Mouse (Mus musculus) forebrain, embryonic 14.5 days (tissue): ENCODE data around the gene Btk. TPM values are rescaled to one million over a fixed set of nuclear protein-coding genes. Genes with fewer than 3 reads are reported as not detected.
"Not testable (repeated sequence)": the region's sequence is repeated elsewhere in the genome, so short reads cannot be mapped to it uniquely, and the experiment has no call there.

Experiments used
- ATAC-seq: fragments of 200-750 bp; cut with Nextera tagmentation; 2 replicates; pipeline ENCODE4 v1.8.0; 2017; ENCODE audit warnings: mild to moderate bottlenecking, moderate library complexity
- DNase-seq: peaks from one replicate; pipeline ENCODE4 v3.0.0-alpha.2; 2015; ENCODE audit warnings: low spot score
- H3K27ac ChIP-seq: fragments of 300-500 bp; sonication (generic); 2 replicates; pipeline ENCODE4 v1.5.1; 2014; ENCODE audit warnings: low read depth, mild to moderate bottlenecking, control low read depth, low read length, moderate library complexity
- H3K27me3 ChIP-seq: fragments of 300-500 bp; sonication (generic); replicated peaks from 2 replicates; pipeline ENCODE4 v1.6.1; 2014; ENCODE audit warnings: low read length, control low read depth, mixed read lengths; ENCODE audit not compliant: control insufficient read depth, insufficient read depth
- H3K36me3 ChIP-seq: fragments of 300-500 bp; sonication (generic); 2 replicates; pipeline ENCODE4 v1.6.1; 2014; ENCODE audit warnings: low read length, control low read depth; ENCODE audit not compliant: control insufficient read depth, insufficient read depth
- H3K4me1 ChIP-seq: fragments of 300-500 bp; sonication (generic); 2 replicates; pipeline ENCODE4 v1.6.1; 2014; ENCODE audit warnings: antibody characterized with exemption, low read length, control low read depth; ENCODE audit not compliant: control insufficient read depth, insufficient read depth
- H3K4me2 ChIP-seq: fragments of 300-500 bp; sonication (generic); 2 replicates; pipeline ENCODE4 v1.6.1; 2014; ENCODE audit warnings: mild to moderate bottlenecking, control low read depth, low read length
- H3K4me3 ChIP-seq: fragments of 300-500 bp; sonication (generic); 2 replicates; pipeline ENCODE4 v1.5.1; 2014; ENCODE audit warnings: low read depth, low read length, control low read depth
- H3K9ac ChIP-seq: fragments of 300-500 bp; sonication (generic); 2 replicates; pipeline ENCODE4 v1.6.1; 2014; ENCODE audit warnings: mild to moderate bottlenecking, low read length, control low read depth, moderate library complexity
- H3K9me3 ChIP-seq: fragments of 300-500 bp; sonication (generic); replicated peaks from 2 replicates; pipeline ENCODE4 v1.6.1; 2016; ENCODE audit warnings: low read length, control low read depth, mixed read lengths; ENCODE audit not compliant: control insufficient read depth
- WGBS: fragments of 180-500 bp; shearing (Covaris S2); extraction: QIAGEN DNeasy Blood & Tissue Kit; methylation state at CpG from one replicate; pipeline ENCODE4 v1.1.7; 2014; 5-methylcytosine and 5-hydroxymethylcytosine counted together
- polyA plus RNA-seq: library from polyadenylated mRNA; unstranded; fragments of >200 nt; fragmentation: Nextera tagmentation; extraction: Ambion mirVana; gene quantifications from 2 replicates; pipeline ENCODE4 v1.2.1, GENCODE M21; 2014

Btk gene
- polyA plus RNA-seq, 1 experiment from 2014 or later = 0.28 TPM

- WGBS = 82% methylated on average over 6 of the region's 6 CpGs
- no peaks in the 10 kb centered on the region for H3K4me1 ChIP-seq
- no peak overlapping the region for H3K4me3 ChIP-seq
- H3K36me3 ChIP-seq = no peaks in the 10 kb centered on the region
- H3K4me2 ChIP-seq = no peak overlapping the region
- H3K27me3 ChIP-seq = no peaks in the 10 kb centered on the region
- ATAC-seq = no peak
- H3K9ac ChIP-seq = no peak overlapping the region
- H3K9me3 ChIP-seq = no peaks in the 10 kb centered on the region
- DNase-seq = no peak
- no peak overlapping the region for H3K27ac ChIP-seq
Observed at GRCm38 (mm10) chrX:134554425-134554824, 28.9 kb downstream of the Btk start.

GRCm38 (mm10) chrX:134553326-134553725 is 30.0 kb downstream of the Btk start:
- Histone ChIP-seq H3K27ac (no peak overlapping the region), H3K4me1 (no peaks in the 10 kb centered on the region), H3K36me3 (no peaks in the 10 kb centered on the region), H3K27me3 (no peaks in the 10 kb centered on the region), H3K9ac (no peak overlapping the region), H3K4me2 (no peak overlapping the region), H3K9me3 (no peaks in the 10 kb centered on the region), H3K4me3 (no peak overlapping the region)
- WGBS = 88% methylated on average over 4 of the region's 4 CpGs
- ATAC-seq = no peak
- no peak for DNase-seq

DNA sequence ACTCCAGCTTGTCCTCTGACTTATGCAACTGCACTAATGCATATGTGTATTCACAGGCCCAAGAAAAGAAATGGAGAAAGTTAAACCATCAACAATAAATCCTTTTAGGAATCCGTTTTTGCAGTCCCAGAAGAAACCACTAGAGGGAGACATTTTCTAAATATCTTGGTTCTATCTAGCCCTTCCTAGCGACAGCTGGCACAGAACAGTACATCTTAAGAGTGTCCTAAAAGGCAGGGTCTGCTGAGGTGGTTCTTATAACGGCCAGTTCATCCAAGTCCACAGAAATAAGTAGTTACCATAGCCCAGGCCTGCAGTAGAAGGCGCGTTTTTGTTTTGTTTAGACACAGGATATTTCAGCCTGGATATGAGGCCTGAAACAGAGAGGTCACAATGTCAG is 32.5 kb downstream of the Btk start:
- ATAC-seq = peak; percentile 50; the same call in 1 of the 2 replicates
- WGBS = 20% methylated on average over 5 of the region's 5 CpGs
- Histone ChIP-seq H3K4me1 (no peaks in the 10 kb centered on the region), H3K4me3 (no peak overlapping the region), H3K36me3 (no peaks in the 10 kb centered on the region), H3K27ac (no peak overlapping the region), H3K9me3 (no peaks in the 10 kb centered on the region), H3K9ac (no peak overlapping the region), H3K27me3 (no peaks in the 10 kb centered on the region), H3K4me2 (no peak overlapping the region)
- DNase-seq = peak; percentile 80

- H3K4me3 ChIP-seq = no peak overlapping the region
- H3K9ac ChIP-seq = no peak overlapping the region
- H3K9me3 ChIP-seq = no peaks in the 10 kb centered on the region
- no peak overlapping the region for H3K4me2 ChIP-seq
- WGBS = 94% methylated on average over 4 of the region's 4 CpGs
- H3K36me3 ChIP-seq = no peaks in the 10 kb centered on the region
- no peak overlapping the region for H3K27ac ChIP-seq
- DNase-seq (no peak), ATAC-seq (no peak)
- H3K27me3 ChIP-seq = no peaks in the 10 kb centered on the region
- H3K4me1 ChIP-seq = no peaks in the 10 kb centered on the region
Observed at GRCm38 (mm10) chrX:134547330-134547729, 36.0 kb downstream of the Btk start.

- Histone ChIP-seq H3K4me3 (peak overlapping the region; percentile 43), H3K9me3 (no peaks in the 10 kb centered on the region), H3K4me1 (no peaks in the 10 kb centered on the region), H3K27ac (no peak overlapping the region), H3K9ac (peak overlapping the region; percentile 56), H3K4me2 (peak overlapping the region; percentile 43), H3K36me3 (no peaks in the 10 kb centered on the region), H3K27me3 (no peaks in the 10 kb centered on the region)
- DNase-seq (peak; percentile 44), ATAC-seq (no peak; the same call in 1 of the 2 replicates)
- 35% methylated on average over 6 of the region's 6 CpGs for WGBS
Observed at GRCm38 (mm10) chrX:134541955-134542308, 41.4 kb downstream of the Btk start.

- DNase-seq = peak; percentile 54
- Histone ChIP-seq H3K4me1 (no peaks in the 10 kb centered on the region), H3K36me3 (0 out of 2 replicates have a peak, but pooled peaks cover 3% of the 10 kb centered on the region), H3K9me3 (no peaks in the 10 kb centered on the region), H3K27me3 (no peaks in the 10 kb centered on the region), H3K4me2 (peak within 1 kb of the TSS; percentile 57), H3K9ac (peak within 1 kb of the TSS; percentile 56), H3K4me3 (peak within 1 kb of the TSS; percentile 43), H3K27ac (no peak within 1 kb of the TSS; the same call in 1 of the 2 replicates)
- ATAC-seq = peak; percentile 96
- 34% methylated on average over 44 of the region's 61 CpGs for WGBS
Observed at GRCm38 (mm10) chrX:134541145-134541954, 42.0 kb downstream of the Btk start, which contains the start of gene Timm8a1. TSS of gene Timm8a1 (minus strand) at chrX:134541865.

DNA sequence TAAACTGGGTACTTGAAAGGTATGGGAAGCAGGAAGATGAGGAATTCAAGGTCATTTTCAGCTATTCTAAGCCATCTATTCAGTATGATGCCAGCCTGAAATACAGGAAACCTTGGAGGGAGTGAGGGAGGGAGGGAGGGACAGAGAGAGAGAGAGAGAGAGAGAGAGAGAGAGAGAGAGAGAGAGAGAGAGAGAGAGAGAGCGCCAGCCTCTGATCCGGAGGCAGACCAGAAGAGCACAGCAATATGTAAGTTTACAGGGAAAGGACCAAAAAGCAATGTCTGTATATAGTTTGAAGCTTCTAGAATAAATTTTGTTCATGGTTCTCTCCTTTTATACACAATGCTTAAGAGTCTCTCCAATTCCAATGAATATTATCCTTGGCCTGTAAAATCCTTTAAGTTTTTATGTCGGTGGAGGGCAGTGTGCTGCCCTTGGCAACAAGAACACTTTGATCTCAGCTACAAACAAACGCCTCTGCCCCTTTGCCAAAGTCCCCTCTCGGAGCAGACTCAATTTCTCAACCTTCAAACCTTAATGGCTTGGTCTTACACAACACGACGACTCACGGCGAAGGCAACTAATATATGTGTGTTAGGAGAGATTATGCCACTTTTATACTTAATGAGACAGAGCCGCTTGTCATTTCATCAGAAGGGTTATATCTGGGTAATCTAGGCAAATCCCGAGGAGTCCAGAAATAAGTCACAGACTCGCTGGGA is 42.8 kb downstream of the Btk start:
- peak overlapping the region; percentile 43 for H3K4me3 ChIP-seq
- peak overlapping the region; percentile 57 for H3K4me2 ChIP-seq
- peak; percentile 22 for DNase-seq
- peak overlapping the region; percentile 56 for H3K9ac ChIP-seq
- no peak overlapping the region; the same call in 1 of the 2 replicates for H3K27ac ChIP-seq
- no peaks in the 10 kb centered on the region for H3K27me3 ChIP-seq
- no peak for ATAC-seq
- H3K4me1 ChIP-seq = no peaks in the 10 kb centered on the region
- 27% methylated on average over 12 of the region's 12 CpGs for whole genome bisulfite sequencing
- 0 out of 2 replicates have a peak, but pooled peaks cover 3% of the 10 kb centered on the region for H3K36me3 ChIP-seq
- H3K9me3 ChIP-seq = no peaks in the 10 kb centered on the region

GRCm38 (mm10) chrX:134539795-134540194 is 43.6 kb downstream of the Btk start:
- not testable (repeated sequence) for H3K27ac ChIP-seq, ATAC-seq, H3K4me1 ChIP-seq, H3K36me3 ChIP-seq, H3K4me3 ChIP-seq, H3K9ac ChIP-seq, H3K9me3 ChIP-seq, H3K4me2 ChIP-seq, H3K27me3 ChIP-seq, DNase-seq
- WGBS = 88% methylated on average over 10 of the region's 10 CpGs

DNA sequence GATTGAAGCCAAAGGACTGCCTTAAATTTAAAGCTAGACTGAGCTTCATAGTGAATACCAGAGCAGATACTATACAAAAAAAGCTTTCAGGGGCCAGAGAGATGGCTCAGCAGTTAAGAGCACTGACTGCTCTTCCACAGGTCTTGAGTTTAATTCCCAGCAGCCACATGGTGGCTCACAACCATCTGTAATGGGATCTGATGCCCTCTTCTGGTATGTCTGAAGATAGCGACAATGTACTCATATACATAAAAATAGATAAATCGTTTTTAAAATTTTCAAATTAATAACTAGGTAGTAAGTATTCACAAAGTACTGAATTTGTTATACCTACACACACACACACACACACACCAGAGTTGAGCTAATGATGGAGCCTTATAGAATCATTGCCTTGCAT is 50.0 kb downstream of the Btk start:
- WGBS = 86% methylated on average over 2 of the region's 2 CpGs
- ATAC-seq (no peak), DNase-seq (no peak)
- no peaks in the 10 kb centered on the region for H3K4me1 ChIP-seq
- no peak overlapping the region for H3K27ac ChIP-seq
- no peak overlapping the region for H3K4me2 ChIP-seq
- no peaks in the 10 kb centered on the region for H3K9me3 ChIP-seq
- no peak overlapping the region for H3K9ac ChIP-seq
- 0 out of 2 replicates have a peak, but pooled peaks cover 3% of the 10 kb centered on the region for H3K36me3 ChIP-seq
- no peak overlapping the region for H3K4me3 ChIP-seq
- H3K27me3 ChIP-seq = no peaks in the 10 kb centered on the region
